Mouse (Mus musculus): ENCODE measurements around the gene Gstp2.

DNA sequence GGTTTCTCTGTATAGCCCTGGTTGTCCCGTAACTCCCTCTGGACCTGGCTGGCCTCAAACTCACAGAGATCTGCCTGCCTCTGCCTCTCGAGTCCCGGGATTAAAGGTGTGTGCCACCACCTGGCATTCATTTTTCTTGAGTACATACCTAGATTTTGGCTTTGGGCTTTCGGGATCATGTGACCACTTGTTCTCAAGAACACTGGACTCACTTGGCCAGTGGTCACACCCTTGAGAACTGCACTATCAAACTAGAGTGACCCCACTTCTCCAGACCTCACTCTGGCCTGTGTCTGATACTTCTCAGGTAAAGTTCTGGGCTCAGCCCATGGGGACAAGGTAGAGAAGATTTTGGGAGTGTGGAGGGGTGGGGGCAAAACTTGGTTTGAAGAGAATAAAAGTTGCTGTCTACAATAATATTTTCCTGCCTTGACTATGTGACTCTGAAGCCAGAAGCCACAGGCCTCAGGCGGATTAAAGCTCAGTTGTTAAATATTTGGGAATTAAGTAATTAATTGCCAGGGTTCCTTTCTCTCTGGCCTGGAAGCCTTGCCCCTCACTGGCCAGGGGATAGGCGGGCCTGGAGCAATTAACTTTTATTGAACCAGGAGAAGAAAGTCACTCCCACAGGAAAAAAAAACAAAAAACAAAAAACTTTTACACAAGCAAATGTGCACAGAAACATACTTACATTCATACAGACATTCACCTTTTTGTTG, 27.0 kb upstream of the Gstp2 start:
- TF ChIP-seq POLR2A (IDR thresholded peaks at IDR 0.05; ENCODE audit: extremely low read depth, insufficient read depth, low read length) (no peak), CTCF (IDR thresholded peaks at IDR 0.05; ENCODE audit: extremely low read depth, insufficient read depth, low read length) (no peak)

Measured in cortical plate, adult 2 months (tissue).